ENCODE assay signal across 10 mouse cellular contexts in genomic region chrX:42360973-42361372, GRCm38 (mm10).
DNase-seq lines count a peak whose midpoint lies in the region; ATAC-seq and TF ChIP-seq lines count a peak whose summit lies in the region.
"Had no signal": no experiment of that assay in that cellular context is flagged by ENCODE, and none has a peak within 500 bp of the region (broad histone marks: within the 10 kb centered on the region; RNA-seq: fewer than 3 reads in every experiment).

No protein-coding gene starts in this region.

- no peaks in the 10 kb centered on the region for H3K9me3 ChIP-seq in heart, embryonic 13.5 days
- H3K9me3 ChIP-seq in hindbrain, embryonic 13.5 days = no peaks in the 10 kb centered on the region
- H3K9me3 ChIP-seq in midbrain, embryonic 13.5 days = no peaks in the 10 kb centered on the region

- no peak for ATAC-seq in heart, embryonic 13.5 days (ENCODE audit: extremely low read depth, insufficient number of reproducible peaks, low FRiP score, low TSS enrichment)
- 0 out of 2 replicates have a peak, but pooled peaks have one; percentile 21 for ATAC-seq in hindbrain, embryonic 13.5 days (ENCODE audit: low FRiP score)
- no peak for ATAC-seq in midbrain, embryonic 13.5 days

- peak overlapping the region; percentile 61 for H3K9ac ChIP-seq in heart, embryonic 13.5 days
- peak overlapping the region; percentile 49 for H3K9ac ChIP-seq in hindbrain, embryonic 13.5 days
- H3K9ac ChIP-seq in midbrain, embryonic 13.5 days (replicated peaks) = 0 out of 2 replicates have a peak overlapping the region, but pooled peaks have one; percentile 10
- H3K9ac ChIP-seq: liver, embryonic 14.5 days had no signal

- TF ChIP-seq CTCF in cortical plate, adult 2 months (IDR thresholded peaks at IDR 0.05; ENCODE audit: extremely low read depth, insufficient read depth, low read length) = no peak

- H3K36me3 ChIP-seq in heart, embryonic 13.5 days = no peaks in the 10 kb centered on the region
- no peaks in the 10 kb centered on the region for H3K36me3 ChIP-seq in hindbrain, embryonic 13.5 days
- H3K36me3 ChIP-seq in midbrain, embryonic 13.5 days = no peaks in the 10 kb centered on the region

- no peak for DNase-seq in heart, adult 18-20 months
- no peak for DNase-seq in cerebellum, postnatal 25 days
- no peak for DNase-seq in adrenal gland, postnatal 25 days
- DNase-seq in thymus, postnatal 0 days (ENCODE audit: low spot score) = no peak
- DNase-seq: right cerebral cortex, adult 18-20 months had no signal

- H3K4me3 ChIP-seq in heart, embryonic 13.5 days = peak overlapping the region; percentile 44
- H3K4me3 ChIP-seq in cortical plate, adult 2 months (ENCODE audit: insufficient read depth, low read length) = peak overlapping the region; percentile 2; the same call in 1 of the 2 replicates
- peak overlapping the region; percentile 20 for H3K4me3 ChIP-seq in hindbrain, embryonic 13.5 days
- no peak overlapping the region for H3K4me3 ChIP-seq in midbrain, embryonic 13.5 days (replicated peaks)

- H3K4me2 ChIP-seq in heart, embryonic 13.5 days = peak overlapping the region; percentile 64
- H3K4me2 ChIP-seq in hindbrain, embryonic 13.5 days = peak overlapping the region; percentile 46
- peak overlapping the region; percentile 44 for H3K4me2 ChIP-seq in midbrain, embryonic 13.5 days (replicated peaks)

- 30% methylated on average over 6 of the region's 6 CpGs for WGBS in heart, embryonic 13.5 days
- 28% methylated on average over 6 of the region's 6 CpGs for WGBS in hindbrain, embryonic 13.5 days
- WGBS in midbrain, embryonic 13.5 days = 26% methylated on average over 6 of the region's 6 CpGs

- TF ChIP-seq POLR2A in cortical plate, adult 2 months (IDR thresholded peaks at IDR 0.05; ENCODE audit: extremely low read depth, insufficient read depth, low read length) = no peak

- no peaks in the 10 kb centered on the region for H3K27me3 ChIP-seq in heart, embryonic 13.5 days (replicated peaks)
- H3K27me3 ChIP-seq in hindbrain, embryonic 13.5 days = no peaks in the 10 kb centered on the region
- 0 out of 2 replicates have a peak, but pooled peaks cover 3% of the 10 kb centered on the region for H3K27me3 ChIP-seq in midbrain, embryonic 13.5 days

- H3K27ac ChIP-seq in heart, embryonic 13.5 days (replicated peaks) = 0 out of 2 replicates have a peak overlapping the region, but pooled peaks have one; percentile 28
- no peak overlapping the region for H3K27ac ChIP-seq in cortical plate, adult 2 months (ENCODE audit: insufficient read depth, low read length)
- H3K27ac ChIP-seq in hindbrain, embryonic 13.5 days = peak overlapping the region; percentile 79
- peak overlapping the region; percentile 73 for H3K27ac ChIP-seq in midbrain, embryonic 13.5 days
- H3K27ac ChIP-seq: liver, embryonic 14.5 days had no signal

- peaks cover 5% of the 10 kb centered on the region for H3K4me1 ChIP-seq in heart, embryonic 13.5 days
- H3K4me1 ChIP-seq in cortical plate, adult 2 months (ENCODE audit: control insufficient read depth, insufficient read depth, low read length) = no peaks in the 10 kb centered on the region
- H3K4me1 ChIP-seq in hindbrain, embryonic 13.5 days (replicated peaks) = peaks cover 10% of the 10 kb centered on the region
- peaks cover 3% of the 10 kb centered on the region; the same call in 1 of the 2 replicates for H3K4me1 ChIP-seq in midbrain, embryonic 13.5 days (replicated peaks)

Comparison
In these comparisons a context has a peak if more than half of its experiments do, and no peak if none do; other contexts are left out.
1. H3K9ac ChIP-seq: peak in every context shown above with its lines; median percentile 61 in heart, embryonic 13.5 days; 49 in hindbrain, embryonic 13.5 days; 10 in midbrain, embryonic 13.5 days.